Mouse (Mus musculus): ENCODE results near the gene Fam92b.

DNA sequence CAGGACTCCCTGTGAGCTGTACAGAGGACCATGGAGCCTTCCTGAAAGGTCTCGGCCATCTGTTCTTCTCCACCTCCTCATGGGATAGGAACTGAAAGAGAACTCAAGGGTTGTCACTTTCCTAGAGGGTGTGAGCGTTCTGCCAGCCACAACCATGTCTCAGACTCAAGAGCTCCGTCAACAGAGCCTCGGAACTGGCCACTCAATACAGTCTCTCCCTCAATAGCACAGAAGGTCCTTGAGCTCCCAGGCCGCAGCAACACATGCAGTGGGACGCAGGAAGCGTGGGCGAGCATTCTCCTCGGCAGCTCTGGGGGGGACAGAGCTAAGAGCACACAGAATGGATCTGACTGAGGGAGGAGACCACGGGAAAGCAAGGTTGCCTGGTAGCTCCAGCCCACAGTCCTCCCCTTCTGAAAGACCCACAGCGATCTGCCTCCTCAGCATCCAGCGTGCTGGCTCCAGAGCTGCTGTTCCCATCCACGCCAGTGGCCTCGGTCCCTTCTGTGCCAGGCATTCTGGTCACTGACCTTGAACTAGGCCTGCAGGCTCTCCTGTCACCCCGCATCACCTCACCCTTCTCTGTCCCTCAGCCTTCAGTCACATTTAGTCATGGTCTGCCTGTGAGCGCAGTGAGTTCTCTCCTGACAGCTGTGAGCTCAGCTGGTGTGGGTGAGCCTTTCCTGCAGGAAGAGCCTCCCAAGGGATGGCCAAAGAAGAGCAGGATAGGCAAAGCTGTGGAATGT is 15.4 kb downstream of the Fam92b start:
- TF ChIP-seq CTCF (IDR thresholded peaks at IDR 0.05; ENCODE audit: insufficient read depth, low read length) = no peak
- no peak for TF ChIP-seq POLR2A (IDR thresholded peaks at IDR 0.05; ENCODE audit: borderline replicate concordance, extremely low read depth, low read depth, low read length)

All from lung, adult 2 months (tissue).